ENCODE assay signal across 10 mouse cellular contexts in genomic region chr10:73097176-73097575, GRCm38 (mm10). TPM values are rescaled to one million over a fixed set of nuclear protein-coding genes. Genes with fewer than 3 reads are reported as not detected.
DNase-seq lines count a peak whose midpoint lies in the region; ATAC-seq and TF ChIP-seq lines count a peak whose summit lies in the region.
"Had no signal": no experiment of that assay in that cellular context is flagged by ENCODE, and none has a peak within 500 bp of the region (broad histone marks: within the 10 kb centered on the region; RNA-seq: fewer than 3 reads in every experiment).

No protein-coding gene starts in this region.

- intact Hi-C loops in heart, postnatal 10 days (cut with DNase I) = no loop called here
- intact Hi-C loops in gastrocnemius, adult 2 months (cut with DNase I) = no loop called here

- peaks cover 67% of the 10 kb centered on the region for H3K27me3 ChIP-seq in heart, embryonic 15.5 days
- peaks cover 51% of the 10 kb centered on the region for H3K27me3 ChIP-seq in intestine, embryonic 15.5 days (replicated peaks)
- H3K27me3 ChIP-seq in neural tube, embryonic 14.5 days (ENCODE audit: control insufficient read depth, insufficient read depth, low read length) = peaks cover 10% of the 10 kb centered on the region

- peak overlapping the region; percentile 10; the same call in 1 of the 2 replicates for H3K4me3 ChIP-seq in heart, embryonic 15.5 days
- H3K4me3 ChIP-seq in cortical plate, adult 2 months (ENCODE audit: insufficient read depth, low read length) = peak overlapping the region; percentile 37
- H3K4me3 ChIP-seq in intestine, embryonic 15.5 days (replicated peaks) = peak overlapping the region; percentile 20
- peak overlapping the region; percentile 36 for H3K4me3 ChIP-seq in neural tube, embryonic 14.5 days (ENCODE audit: low read depth, low read length)
- H3K4me3 ChIP-seq in gastrocnemius, adult 2 months = no peak overlapping the region
- H3K4me3 ChIP-seq: myocyte had no signal

- WGBS in heart, embryonic 15.5 days = 4% methylated on average over 7 of the region's 7 CpGs
- WGBS in intestine, embryonic 15.5 days = 6% methylated on average over 7 of the region's 7 CpGs
- 5% methylated on average over 7 of the region's 7 CpGs for WGBS in neural tube, embryonic 14.5 days

- peaks cover 23% of the 10 kb centered on the region for H3K4me1 ChIP-seq in heart, embryonic 15.5 days (replicated peaks)
- no peaks in the 10 kb centered on the region for H3K4me1 ChIP-seq in cortical plate, adult 2 months (ENCODE audit: control insufficient read depth, insufficient read depth, low read length)
- peaks cover 14% of the 10 kb centered on the region for H3K4me1 ChIP-seq in intestine, embryonic 15.5 days (replicated peaks)
- no peaks in the 10 kb centered on the region; the same call in 1 of the 2 replicates for H3K4me1 ChIP-seq in neural tube, embryonic 14.5 days (ENCODE audit: control insufficient read depth, insufficient read depth, low read length)

- H3K9me3 ChIP-seq in heart, embryonic 15.5 days (replicated peaks) = no peaks in the 10 kb centered on the region
- no peaks in the 10 kb centered on the region for H3K9me3 ChIP-seq in intestine, embryonic 15.5 days
- H3K9me3 ChIP-seq in neural tube, embryonic 14.5 days (ENCODE audit: control insufficient read depth, low read length) = no peaks in the 10 kb centered on the region

- TF ChIP-seq POLR2A in cortical plate, adult 2 months (IDR thresholded peaks at IDR 0.05; ENCODE audit: extremely low read depth, insufficient read depth, low read length) = peak; percentile 18; the same call in 1 of the 2 replicates

- ATAC-seq in heart, embryonic 15.5 days (replicated peaks; ENCODE audit: insufficient number of reproducible peaks, insufficient read depth, low FRiP score, low read depth) = no peak
- no peak for ATAC-seq in intestine, embryonic 15.5 days
- peak; percentile 26; the same call in 1 of the 2 replicates for ATAC-seq in neural tube, embryonic 14.5 days (ENCODE audit: low read depth)

- peak overlapping the region; percentile 41 for H3K4me2 ChIP-seq in heart, embryonic 15.5 days
- peak overlapping the region; percentile 54 for H3K4me2 ChIP-seq in intestine, embryonic 15.5 days (replicated peaks)
- peak overlapping the region; percentile 75 for H3K4me2 ChIP-seq in neural tube, embryonic 14.5 days (ENCODE audit: low read depth, low read length)

- DNase-seq in heart, postnatal 10 days = no peak
- DNase-seq in c-Kit-positive CD71-positive TER-119-positive erythroid progenitor cells, embryonic 14.5 days (ENCODE audit: low spot score) = no peak
- no peak for DNase-seq in gastrocnemius, adult 2 months
- no peak for DNase-seq in adrenal gland, postnatal 14 days

- H3K36me3 ChIP-seq in heart, embryonic 15.5 days = no peaks in the 10 kb centered on the region
- no peaks in the 10 kb centered on the region for H3K36me3 ChIP-seq in intestine, embryonic 15.5 days
- H3K36me3 ChIP-seq in neural tube, embryonic 14.5 days (ENCODE audit: control insufficient read depth, insufficient read depth, low read length) = no peaks in the 10 kb centered on the region

- no peak for TF ChIP-seq CTCF in cortical plate, adult 2 months (IDR thresholded peaks at IDR 0.05; ENCODE audit: extremely low read depth, insufficient read depth, low read length)
- no peak for TF ChIP-seq CTCF in gastrocnemius, adult 2 months (IDR thresholded peaks at IDR 0.05)

- H3K9ac ChIP-seq in heart, embryonic 15.5 days = no peak overlapping the region
- no peak overlapping the region for H3K9ac ChIP-seq in intestine, embryonic 15.5 days
- peak overlapping the region; percentile 39; the same call in 1 of the 2 replicates for H3K9ac ChIP-seq in neural tube, embryonic 14.5 days (replicated peaks; ENCODE audit: low read depth, low read length)

- H3K27ac ChIP-seq in heart, embryonic 15.5 days = no peak overlapping the region
- no peak overlapping the region for H3K27ac ChIP-seq in cortical plate, adult 2 months (ENCODE audit: insufficient read depth, low read length)
- no peak overlapping the region for H3K27ac ChIP-seq in intestine, embryonic 15.5 days
- no peak overlapping the region for H3K27ac ChIP-seq in neural tube, embryonic 14.5 days (ENCODE audit: low read depth, low read length)
- H3K27ac ChIP-seq in gastrocnemius, adult 2 months = no peak overlapping the region

RNA-seq across cellular contexts. Expression of gene Pcdh15, which starts 2.0 kb away (rescaled TPM):
- 0.45 and 0.51 TPM in 2 replicates for polyA plus RNA-seq in heart, embryonic 15.5 days (2015; fragmentation: Nextera tagmentation; extraction: Ambion mirVana)
- 1 to 10 TPM in 1 of 2 experiments, under 1 TPM in 1; 0.34 to 1.2 TPM for total RNA-seq in heart, postnatal 10 days (2021)
- 14.9 and 16.9 TPM in 2 replicates for polyA plus RNA-seq in cortical plate, adult 2 months (2012; rRNA removed)
- 0.83 and 1.3 TPM in 2 replicates for polyA plus RNA-seq in intestine, embryonic 15.5 days (2015; fragmentation: Nextera tagmentation; extraction: Ambion mirVana)
- polyA plus RNA-seq in neural tube, embryonic 14.5 days (2014; fragmentation: Nextera tagmentation; extraction: Ambion mirVana) = 15.8 and 23.0 TPM in 2 replicates
- under 1 TPM; 0.18 to 0.39 TPM for total RNA-seq in gastrocnemius, adult 2 months (2021)
- total RNA-seq in adrenal gland, postnatal 14 days (2021) = 6.0 and 6.6 TPM in 2 replicates
- total RNA-seq: MEL had no signal
